Mouse (Mus musculus) G1E (cell line): Measurements from ENCODE around the gene Crbn.

ENCODE experiments used
- CTCF ChIP-seq: IDR thresholded peaks from 2 replicates; pipeline ENCODE4 v1.5.1; 2012; ENCODE audit warnings: low read depth, low read length, inconsistent platforms, mixed read lengths
- POLR2AphosphoS5 ChIP-seq: IDR thresholded peaks from 2 replicates; pipeline ENCODE4 v1.6.1; 2012; ENCODE audit warnings: low read depth, low read length, inconsistent platforms; ENCODE audit not compliant: insufficient replicate concordance

- no peak for TF ChIP-seq CTCF
- no peak for TF ChIP-seq POLR2AphosphoS5
Measured at GRCm38 (mm10) chr6:106840181-106840580, 40.3 kb upstream of the Crbn start.
